Mouse (Mus musculus): ENCODE results near the gene Trip4.

DNA sequence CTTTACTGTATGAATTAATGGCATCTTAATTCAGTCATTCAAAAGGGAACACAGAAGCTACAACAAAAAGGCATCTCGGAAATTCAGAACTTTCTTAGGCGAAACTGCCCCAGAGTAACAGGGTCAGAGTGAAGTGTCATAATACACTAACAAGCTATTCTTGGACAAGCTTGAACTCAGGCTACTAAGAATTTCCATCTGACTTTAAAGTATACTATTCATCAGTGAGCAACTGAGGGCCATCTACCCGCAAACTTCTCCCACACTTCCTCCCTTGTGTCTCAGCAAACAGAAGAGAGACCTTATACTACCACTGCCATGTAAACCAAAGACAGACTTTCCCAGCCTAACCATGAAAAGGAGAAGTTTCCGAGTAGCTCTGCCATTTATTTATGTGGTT is 77.4 kb downstream of the Trip4 start:
- TF ChIP-seq CTCF (IDR thresholded peaks at IDR 0.05; ENCODE audit: borderline replicate concordance, control insufficient read depth, extremely low read depth, insufficient read depth, low read length, poor library complexity) = no peak
- no peak for TF ChIP-seq POLR2A (IDR thresholded peaks at IDR 0.05; ENCODE audit: control insufficient read depth, extremely low read depth, insufficient read depth, low read length, poor library complexity)
